Mouse (Mus musculus) liver, embryonic 11.5 days (tissue): ENCODE measurements around the gene Slc9a9. TPM values are rescaled to one million over a fixed set of nuclear protein-coding genes. Genes with fewer than 3 reads are reported as not detected.

Experiments
- ATAC-seq: fragments of 200-750 bp; cut with Nextera tagmentation; replicated peaks from 2 replicates; pipeline ENCODE4 v1.8.0; 2017; ENCODE audit warnings: moderate number of reproducible peaks, mild to moderate bottlenecking, moderate TSS enrichment, moderate library complexity; ENCODE audit not compliant: low FRiP score
- DNase-seq: peaks from one replicate; pipeline ENCODE4 v3.0.0-alpha.2; 2017; ENCODE audit warnings: low spot score
- H3K27ac ChIP-seq: fragments of 300-500 bp; sonication (generic); 2 replicates; pipeline ENCODE4 v1.5.1; 2014; ENCODE audit warnings: mild to moderate bottlenecking, low read depth, low read length, control low read depth
- H3K27me3 ChIP-seq: fragments of 300-500 bp; sonication (generic); replicated peaks from 2 replicates; pipeline ENCODE4 v1.6.1; 2014; ENCODE audit warnings: low read length, mixed read lengths; ENCODE audit not compliant: control insufficient read depth, insufficient read depth
- H3K36me3 ChIP-seq: fragments of 300-500 bp; sonication (generic); 2 replicates; pipeline ENCODE4 v1.6.1; 2014; ENCODE audit warnings: mild to moderate bottlenecking, low read length, moderate library complexity, mixed read lengths; ENCODE audit not compliant: control insufficient read depth, insufficient read depth
- H3K4me1 ChIP-seq: fragments of 300-500 bp; sonication (generic); replicated peaks from 2 replicates; pipeline ENCODE4 v1.6.1; 2014; ENCODE audit warnings: low read length, mixed read lengths; ENCODE audit not compliant: control insufficient read depth, insufficient read depth
- H3K4me2 ChIP-seq: fragments of 300-500 bp; sonication (generic); 2 replicates; pipeline ENCODE4 v1.6.1; 2014; ENCODE audit warnings: mild to moderate bottlenecking, control low read depth, moderate library complexity
- H3K4me3 ChIP-seq: fragments of 300-500 bp; sonication (generic); 2 replicates; pipeline ENCODE4 v1.5.1; 2014; ENCODE audit warnings: low read depth, low read length, control low read depth
- H3K9ac ChIP-seq: fragments of 300-500 bp; sonication (generic); 2 replicates; pipeline ENCODE4 v1.6.1; 2014; ENCODE audit warnings: low read depth, low read length, control low read depth
- H3K9me3 ChIP-seq: fragments of 300-500 bp; sonication (generic); 2 replicates; pipeline ENCODE4 v1.6.1; 2016; ENCODE audit warnings: low read length, inconsistent platforms, mixed read lengths; ENCODE audit not compliant: control insufficient read depth
- WGBS: fragments of 180-500 bp; shearing (Covaris S2); extraction: QIAGEN DNeasy Blood & Tissue Kit; methylation state at CpG from one replicate; pipeline ENCODE4 v1.1.7; 2014; 5-methylcytosine and 5-hydroxymethylcytosine counted together
- polyA plus RNA-seq: library from polyadenylated mRNA; unstranded; fragments of >200 nt; fragmentation: Nextera tagmentation; extraction: Ambion mirVana; gene quantifications from 2 replicates; pipeline ENCODE4 v1.2.1, GENCODE M21; 2014

Gene Slc9a9
- polyA plus RNA-seq, 1 experiment from 2014 or later, result 1.9 TPM

GRCm38 (mm10) chr9:95113157-95114135 is 443.7 kb downstream of the Slc9a9 start:
- H3K9ac ChIP-seq, result no peak overlapping the region
- H3K4me2 ChIP-seq, result no peak overlapping the region
- H3K27me3 ChIP-seq, result no peaks in the 10 kb centered on the region
- H3K4me3 ChIP-seq, result no peak overlapping the region
- WGBS, result 65% methylated on average over 12 of the region's 12 CpGs
- DNase-seq, result no peak
- no peaks in the 10 kb centered on the region for H3K9me3 ChIP-seq
- H3K36me3 ChIP-seq, result no peaks in the 10 kb centered on the region
- ATAC-seq, result no peak
- no peaks in the 10 kb centered on the region for H3K4me1 ChIP-seq
- H3K27ac ChIP-seq, result no peak overlapping the region

GRCm38 (mm10) chr9:95120062-95120461 is 450.4 kb downstream of the Slc9a9 start:
- ATAC-seq (peak; percentile 65; the same call in 1 of the 2 replicates), DNase-seq (peak; percentile 39)
- Histone ChIP-seq H3K4me1 (peaks cover 10% of the 10 kb centered on the region), H3K9me3 (no peaks in the 10 kb centered on the region), H3K4me3 (no peak overlapping the region), H3K9ac (no peak overlapping the region), H3K27me3 (no peaks in the 10 kb centered on the region), H3K4me2 (no peak overlapping the region), H3K27ac (no peak overlapping the region), H3K36me3 (no peaks in the 10 kb centered on the region)
- WGBS, result 31% methylated on average over 4 of the region's 4 CpGs

GRCm38 (mm10) chr9:95121151-95121835 is 451.6 kb downstream of the Slc9a9 start:
- DNase-seq, result peak; percentile 41
- Histone ChIP-seq H3K27ac (peak overlapping the region; percentile 25; the same call in 1 of the 2 replicates), H3K4me1 (peaks cover 10% of the 10 kb centered on the region), H3K4me2 (peak overlapping the region; percentile 33; the same call in 1 of the 2 replicates), H3K4me3 (no peak overlapping the region), H3K9me3 (no peaks in the 10 kb centered on the region), H3K9ac (no peak overlapping the region), H3K27me3 (no peaks in the 10 kb centered on the region), H3K36me3 (no peaks in the 10 kb centered on the region)
- ATAC-seq, result peak; percentile 68
- 15% methylated on average over 11 of the region's 11 CpGs for WGBS

DNA sequence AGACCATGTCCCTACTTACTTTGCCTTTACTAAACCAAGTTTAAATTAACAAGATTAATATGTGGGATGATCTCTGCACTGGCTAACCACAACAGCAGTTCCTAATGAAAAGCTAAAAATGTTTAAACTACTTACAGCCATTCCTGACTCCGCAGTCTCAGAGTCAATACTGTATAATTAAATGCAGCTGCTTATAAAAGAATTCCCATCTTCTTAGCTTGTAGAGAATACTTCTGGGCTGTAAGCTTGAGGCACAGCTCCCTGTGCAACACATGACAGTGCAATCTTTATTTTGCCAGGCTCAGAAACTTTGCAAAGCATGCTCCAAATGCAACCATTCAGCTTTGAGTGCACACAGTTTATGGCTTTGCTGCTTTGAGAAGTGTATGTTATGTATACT is 456.0 kb downstream of the Slc9a9 start:
- DNase-seq (no peak), ATAC-seq (no peak)
- H3K27ac ChIP-seq, result no peak overlapping the region
- no peaks in the 10 kb centered on the region for H3K36me3 ChIP-seq
- no peak overlapping the region for H3K4me2 ChIP-seq
- 80% methylated on average over 1 of the region's 1 CpGs for WGBS
- H3K9me3 ChIP-seq, result no peaks in the 10 kb centered on the region
- H3K4me3 ChIP-seq, result no peak overlapping the region
- peaks cover 4% of the 10 kb centered on the region for H3K4me1 ChIP-seq
- no peak overlapping the region for H3K9ac ChIP-seq
- H3K27me3 ChIP-seq, result no peaks in the 10 kb centered on the region

DNA sequence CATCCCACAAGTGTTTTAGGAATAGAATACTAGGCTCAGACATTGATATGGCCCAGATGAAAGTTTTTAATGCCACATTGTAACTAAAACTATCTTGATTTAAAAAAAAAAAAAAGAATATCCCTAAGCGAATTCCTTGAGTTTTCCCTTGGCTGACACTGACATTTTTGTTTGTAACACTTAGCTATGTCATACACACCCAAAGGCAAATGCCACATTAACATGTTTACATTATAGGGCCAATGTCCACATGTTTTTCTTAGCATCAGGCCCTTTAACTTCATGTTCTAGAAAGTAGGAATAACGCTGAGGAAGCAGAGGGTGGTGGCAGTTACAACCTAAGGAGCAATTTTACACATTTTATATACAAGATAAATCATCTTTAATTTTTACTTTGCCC is 458.1 kb downstream of the Slc9a9 start:
- DNase-seq (no peak), ATAC-seq (no peak)
- no peaks in the 10 kb centered on the region for H3K9me3 ChIP-seq
- no peak overlapping the region for H3K4me2 ChIP-seq
- no peaks in the 10 kb centered on the region for H3K4me1 ChIP-seq
- no peak overlapping the region for H3K9ac ChIP-seq
- H3K4me3 ChIP-seq, result no peak overlapping the region
- 70% methylated on average over 2 of the region's 2 CpGs for WGBS
- H3K27me3 ChIP-seq, result no peaks in the 10 kb centered on the region
- no peaks in the 10 kb centered on the region for H3K36me3 ChIP-seq
- H3K27ac ChIP-seq, result no peak overlapping the region

DNA sequence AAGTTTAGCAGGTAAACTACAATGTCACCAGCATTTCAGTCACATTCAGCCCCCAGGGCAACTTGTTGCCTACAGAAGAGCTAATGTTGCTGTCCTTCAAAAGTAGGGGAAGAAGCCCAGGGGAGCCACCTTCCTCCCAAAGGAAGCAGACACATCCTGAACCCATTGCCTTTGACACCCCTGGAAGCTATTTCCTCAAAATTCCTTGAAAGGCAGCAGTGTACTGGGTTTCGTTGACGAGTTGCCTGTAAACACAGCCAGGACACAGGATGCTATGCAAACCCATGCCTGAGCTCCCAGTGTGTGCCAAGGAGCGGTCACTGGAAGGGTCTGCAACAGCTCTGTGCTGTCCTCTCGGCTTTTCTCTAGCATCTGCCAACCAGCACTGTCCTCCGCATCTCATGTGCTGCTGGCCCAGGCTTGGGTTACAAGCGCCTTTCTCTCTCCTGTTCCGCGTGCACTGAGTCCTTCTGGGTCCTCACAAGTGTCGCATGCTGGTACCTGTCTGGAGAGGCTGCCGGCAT is 479.6 kb downstream of the Slc9a9 start:
- no peak overlapping the region for H3K9ac ChIP-seq
- no peak overlapping the region for H3K4me2 ChIP-seq
- no peaks in the 10 kb centered on the region for H3K27me3 ChIP-seq
- ATAC-seq (no peak; the same call in 1 of the 2 replicates), DNase-seq (no peak)
- H3K4me3 ChIP-seq, result no peak overlapping the region
- H3K9me3 ChIP-seq, result no peaks in the 10 kb centered on the region
- H3K4me1 ChIP-seq, result no peaks in the 10 kb centered on the region
- H3K36me3 ChIP-seq, result no peaks in the 10 kb centered on the region
- H3K27ac ChIP-seq, result no peak overlapping the region
- 72% methylated on average over 10 of the region's 10 CpGs for WGBS

DNA sequence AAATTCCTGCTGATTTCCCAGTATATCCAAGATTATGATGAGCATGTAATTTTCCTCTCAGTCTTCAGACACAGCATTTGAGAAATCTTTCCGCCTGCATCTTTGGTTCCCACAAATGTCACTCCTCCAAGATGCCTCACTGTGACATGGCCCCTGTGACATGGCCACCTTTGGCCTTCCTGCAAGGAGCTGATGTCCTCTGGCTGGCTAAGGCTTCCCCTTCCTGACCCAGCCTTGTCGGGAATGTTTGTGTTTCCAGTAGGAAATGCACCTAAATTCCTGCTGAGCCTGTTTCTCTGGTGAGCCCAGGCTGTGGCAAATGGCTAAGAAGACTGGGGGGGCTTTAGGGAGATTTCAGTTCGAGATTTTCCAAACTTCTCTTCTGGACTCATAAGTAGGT is 480.4 kb downstream of the Slc9a9 start:
- Histone ChIP-seq H3K27ac (no peak overlapping the region), H3K4me1 (no peaks in the 10 kb centered on the region), H3K9me3 (no peaks in the 10 kb centered on the region), H3K27me3 (no peaks in the 10 kb centered on the region), H3K4me2 (no peak overlapping the region), H3K9ac (no peak overlapping the region), H3K36me3 (no peaks in the 10 kb centered on the region), H3K4me3 (no peak overlapping the region)
- no peak for DNase-seq
- no peak for ATAC-seq
- WGBS, result 46% methylated on average over 3 of the region's 3 CpGs

- Histone ChIP-seq H3K9ac (no peak overlapping the region), H3K27ac (no peak overlapping the region), H3K9me3 (no peaks in the 10 kb centered on the region), H3K27me3 (no peaks in the 10 kb centered on the region), H3K4me3 (no peak overlapping the region), H3K36me3 (no peaks in the 10 kb centered on the region), H3K4me1 (no peaks in the 10 kb centered on the region), H3K4me2 (no peak overlapping the region)
- DNase-seq, result no peak
- WGBS, result 68% methylated on average over 3 of the region's 3 CpGs
- no peak for ATAC-seq
Measured at GRCm38 (mm10) chr9:95150597-95150996, 480.9 kb downstream of the Slc9a9 start.
